Mouse (Mus musculus) neutrophil, adult 5-6 weeks (primary cell): ENCODE data around the gene Pbx3. TPM values are rescaled to one million over a fixed set of nuclear protein-coding genes. Genes with fewer than 3 reads are reported as not detected.

ENCODE experiments used
- ATAC-seq: fragments of 151-379, 151-347 bp; 2 replicates; pipeline ENCODE4 v1.8.0; 2017; ENCODE audit warnings: mild to moderate bottlenecking, moderate TSS enrichment; ENCODE audit not compliant: insufficient number of reproducible peaks, poor library complexity, low FRiP score, severe bottlenecking; ENCODE audit errors: extremely low read depth
- total RNA-seq: library from RNA; stranded (forward); fragments of 200-1000 nt; gene quantifications from 2 replicates; pipeline ENCODE4 v1.2.3, GENCODE M21; 2017

Gene Pbx3
- total RNA-seq = 3.6 and 10.4 TPM in 2 replicates

GRCm38 (mm10) chr2:34372305-34373301 lies at the start of gene Pbx3:
Gene Pbx3, minus strand, starts transcription at chr2:34373142.
- ATAC-seq = peak; percentile 84

- no peak for ATAC-seq
Observed at GRCm38 (mm10) chr2:34420256-34420655, 47.3 kb upstream of the Pbx3 start.

- no peak for ATAC-seq
Observed at GRCm38 (mm10) chr2:34409741-34410340, 36.9 kb upstream of the Pbx3 start.

- ATAC-seq = no peak
Observed at GRCm38 (mm10) chr2:34408341-34408740, 35.4 kb upstream of the Pbx3 start.

- ATAC-seq = no peak
Observed at GRCm38 (mm10) chr2:34407596-34407995, 34.7 kb upstream of the Pbx3 start.

GRCm38 (mm10) chr2:34406601-34407464 lies 33.9 kb upstream of the Pbx3 start, which contains the start of gene Mapkap1:
Gene Mapkap1, plus strand, starts transcription at chr2:34406771.
- peak; percentile 99 for ATAC-seq

- no peak for ATAC-seq
Observed at GRCm38 (mm10) chr2:34399535-34399934, 26.6 kb upstream of the Pbx3 start.

GRCm38 (mm10) chr2:34378930-34379329 lies 6.0 kb upstream of the Pbx3 start:
- no peak for ATAC-seq

- ATAC-seq = no peak
Observed at GRCm38 (mm10) chr2:34374349-34374748, 1.4 kb upstream of the Pbx3 start.

GRCm38 (mm10) chr2:34373886-34374285 lies 944 bp upstream of the Pbx3 start:
- no peak for ATAC-seq

GRCm38 (mm10) chr2:34371441-34372304 lies 1.3 kb downstream of the Pbx3 start:
- ATAC-seq = no peak

- no peak for ATAC-seq
Observed at GRCm38 (mm10) chr2:34370725-34371440, 2.1 kb downstream of the Pbx3 start.

- ATAC-seq = no peak
Observed at GRCm38 (mm10) chr2:34370349-34370724, 2.6 kb downstream of the Pbx3 start.

GRCm38 (mm10) chr2:34368396-34368795 lies 4.5 kb downstream of the Pbx3 start:
- ATAC-seq = no peak

- ATAC-seq = no peak
Observed at GRCm38 (mm10) chr2:34367024-34367423, 5.9 kb downstream of the Pbx3 start.

GRCm38 (mm10) chr2:34363678-34364077 lies 9.3 kb downstream of the Pbx3 start:
- no peak for ATAC-seq

GRCm38 (mm10) chr2:34355801-34356211 lies 17.1 kb downstream of the Pbx3 start:
- no peak for ATAC-seq

GRCm38 (mm10) chr2:34352006-34352405 lies 20.9 kb downstream of the Pbx3 start:
- no peak for ATAC-seq
